Mouse (Mus musculus) brown adipose tissue, adult 24 weeks (tissue): ENCODE results near the gene Wdr5b. TPM values are rescaled to one million over a fixed set of nuclear protein-coding genes. Genes with fewer than 3 reads are reported as not detected.
A peak's percentile ranks its signal among the peaks of the same experiment; 100 is the strongest.
"Not testable (repeated sequence)": the region's sequence is repeated elsewhere in the genome, so short reads cannot be mapped to it uniquely, and the experiment has no call there.

ENCODE experiments used
- H3K27ac ChIP-seq: fragments of 200-500 bp; replicated peaks from 2 replicates; pipeline ENCODE4 v1.5.1; 2012; ENCODE audit warnings: low read depth, mild to moderate bottlenecking, low read length
- H3K4me1 ChIP-seq: fragments of 200-500 bp; 2 replicates; pipeline ENCODE4 v1.6.1; 2012; ENCODE audit warnings: low read length, mixed read lengths; ENCODE audit not compliant: control insufficient read depth, insufficient read depth, insufficient read length
- H3K4me3 ChIP-seq: fragments of 200-500 bp; 2 replicates; pipeline ENCODE4 v1.5.1; 2012; ENCODE audit warnings: low read depth, mild to moderate bottlenecking, low read length, moderate library complexity; ENCODE audit not compliant: insufficient read depth
- polyA plus RNA-seq: library from polyadenylated mRNA; stranded (reverse); fragments of >200 nt; gene quantifications from 2 replicates; pipeline ENCODE4 v1.2.4, GENCODE M21; 2012; ENCODE audit not compliant: missing spikeins, insufficient read depth, insufficient read length

Gene Wdr5b
- polyA plus RNA-seq, 1 experiment: 3.3 TPM

DNA sequence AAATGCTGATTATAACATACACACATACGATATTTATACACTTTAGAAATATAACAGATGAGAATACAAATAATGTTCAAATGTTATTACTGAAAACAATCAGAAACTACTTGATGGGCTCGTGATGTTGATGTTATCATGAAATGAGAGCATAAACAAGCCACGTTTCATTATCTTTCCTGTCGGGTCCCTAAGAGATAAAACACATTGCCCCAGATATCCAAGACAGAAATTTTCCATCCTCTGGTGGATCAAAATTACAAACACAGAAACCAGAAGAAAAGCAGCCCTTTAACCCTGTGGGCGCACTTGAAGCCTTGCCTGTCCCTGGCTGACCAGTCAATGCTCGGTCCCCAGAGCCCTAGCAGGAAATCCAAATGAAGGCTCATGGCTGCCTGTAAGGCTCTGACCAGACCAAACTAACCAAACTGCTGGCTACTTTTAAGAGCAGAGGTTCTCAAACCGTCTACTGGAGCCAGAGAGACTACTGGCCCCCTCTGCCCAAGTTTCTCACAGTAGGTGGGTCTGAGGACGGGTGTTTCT, 17.0 kb downstream of the Wdr5b start:
- peak overlapping the region; percentile 57 for H3K27ac ChIP-seq
- H3K4me1 ChIP-seq: peaks cover 4% of the 10 kb centered on the region; the same call in 1 of the 2 replicates
- H3K4me3 ChIP-seq: no peak overlapping the region

DNA sequence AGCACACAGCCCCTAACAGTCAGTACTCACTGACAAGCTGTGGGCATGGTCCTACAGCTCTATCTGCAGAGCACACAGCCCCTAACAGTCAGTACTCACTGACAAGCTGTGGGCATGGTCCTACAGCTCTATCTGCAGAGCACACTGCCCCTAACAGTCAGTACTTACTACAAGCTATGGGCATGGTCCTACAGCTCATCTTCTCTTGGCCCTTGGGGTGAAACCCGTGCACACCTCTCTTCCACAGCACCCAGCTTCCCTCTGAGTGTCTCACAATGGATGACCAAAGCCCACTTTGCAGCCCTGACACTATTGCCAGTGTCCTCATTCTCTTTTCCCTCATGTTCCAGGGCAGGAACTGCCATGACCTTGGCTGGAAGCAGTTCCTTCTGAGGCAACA, 21.5 kb downstream of the Wdr5b start:
- not testable (repeated sequence) for H3K27ac ChIP-seq, H3K4me1 ChIP-seq, H3K4me3 ChIP-seq

DNA sequence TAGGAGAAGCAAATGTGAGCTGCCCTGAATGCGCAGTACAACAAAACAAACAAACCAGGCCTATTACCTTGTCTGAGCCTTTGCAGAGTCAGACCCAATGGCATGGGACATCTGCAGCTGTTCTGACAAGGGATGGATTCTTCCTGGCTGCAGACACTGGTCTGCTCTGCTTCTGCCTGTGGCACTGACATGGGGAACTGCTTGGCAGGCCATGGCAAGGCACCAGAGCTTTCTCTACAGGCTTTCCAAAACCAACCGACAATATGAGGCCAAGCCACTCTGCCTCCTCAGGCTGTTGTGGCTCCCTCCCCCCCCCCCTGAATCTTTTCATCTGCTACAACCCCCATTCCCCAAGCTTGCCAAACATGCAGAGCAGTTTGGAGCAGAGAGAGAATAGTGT, 22.3 kb downstream of the Wdr5b start:
- no peak overlapping the region for H3K4me3 ChIP-seq
- H3K4me1 ChIP-seq: peaks cover 8% of the 10 kb centered on the region; the same call in 1 of the 2 replicates
- peak overlapping the region; percentile 60 for H3K27ac ChIP-seq

DNA sequence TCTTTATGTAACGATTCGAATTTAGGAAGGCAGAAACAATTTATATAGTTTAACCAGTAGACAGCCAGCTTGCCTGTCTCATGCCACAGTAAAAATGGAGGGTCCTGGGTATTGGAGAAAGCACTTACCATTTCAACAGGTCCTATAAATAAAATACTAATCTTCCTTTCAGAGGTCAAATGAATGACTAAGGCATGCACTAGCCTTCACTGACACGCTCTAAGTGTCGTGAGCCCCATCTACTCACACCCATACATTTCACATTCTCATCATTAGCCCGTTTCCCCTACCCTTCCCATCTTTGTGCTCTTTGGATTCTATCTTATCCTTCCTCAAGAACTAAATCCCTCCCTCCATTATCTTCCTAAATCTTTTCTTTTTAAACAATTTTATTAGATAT, 23.9 kb downstream of the Wdr5b start:
- Histone ChIP-seq H3K4me1 (peaks cover 6% of the 10 kb centered on the region; the same call in 1 of the 2 replicates), H3K4me3 (no peak overlapping the region), H3K27ac (no peak overlapping the region)

DNA sequence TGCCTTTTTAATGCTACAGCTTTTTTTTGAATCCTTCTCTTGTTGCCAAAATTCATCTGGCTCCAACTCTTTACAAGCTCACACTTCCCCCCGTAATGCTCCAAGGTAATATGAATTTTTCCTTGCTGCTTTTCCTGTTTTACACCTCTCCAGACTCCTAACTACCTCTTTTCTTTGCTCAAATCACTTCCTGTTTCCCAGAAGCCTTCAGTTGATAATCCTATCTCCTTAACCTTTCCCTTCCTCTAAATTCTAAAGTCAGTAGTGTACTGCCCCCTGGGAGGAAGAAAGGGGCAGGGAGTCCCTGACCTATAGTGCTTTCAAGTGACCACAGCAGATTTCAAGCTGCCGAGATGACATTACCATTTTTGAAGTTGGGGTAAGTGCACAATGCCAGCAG, 26.7 kb downstream of the Wdr5b start:
- Histone ChIP-seq H3K4me3 (no peak overlapping the region), H3K27ac (no peak overlapping the region), H3K4me1 (peaks cover 6% of the 10 kb centered on the region; the same call in 1 of the 2 replicates)

DNA sequence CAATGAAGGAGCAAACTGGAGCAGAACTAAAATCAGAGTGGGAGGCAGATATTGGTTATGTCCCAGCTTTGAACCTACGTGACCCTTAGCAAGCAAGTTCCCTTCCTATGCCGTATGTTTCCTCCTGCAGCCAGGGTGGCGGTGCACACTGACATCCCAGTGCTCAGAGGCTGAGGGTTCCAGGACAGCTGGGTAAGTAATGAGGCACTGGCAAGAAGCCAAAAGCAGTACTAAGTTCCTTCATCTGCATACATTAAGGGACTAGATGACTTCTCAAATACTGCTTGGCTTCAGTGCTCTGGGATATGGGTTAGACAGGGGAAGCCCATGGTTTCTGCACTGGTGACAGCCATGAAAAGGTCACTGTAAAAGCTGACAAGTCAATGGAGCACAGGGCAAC, 27.4 kb downstream of the Wdr5b start:
- peaks cover 6% of the 10 kb centered on the region; the same call in 1 of the 2 replicates for H3K4me1 ChIP-seq
- no peak overlapping the region for H3K4me3 ChIP-seq
- no peak overlapping the region for H3K27ac ChIP-seq

DNA sequence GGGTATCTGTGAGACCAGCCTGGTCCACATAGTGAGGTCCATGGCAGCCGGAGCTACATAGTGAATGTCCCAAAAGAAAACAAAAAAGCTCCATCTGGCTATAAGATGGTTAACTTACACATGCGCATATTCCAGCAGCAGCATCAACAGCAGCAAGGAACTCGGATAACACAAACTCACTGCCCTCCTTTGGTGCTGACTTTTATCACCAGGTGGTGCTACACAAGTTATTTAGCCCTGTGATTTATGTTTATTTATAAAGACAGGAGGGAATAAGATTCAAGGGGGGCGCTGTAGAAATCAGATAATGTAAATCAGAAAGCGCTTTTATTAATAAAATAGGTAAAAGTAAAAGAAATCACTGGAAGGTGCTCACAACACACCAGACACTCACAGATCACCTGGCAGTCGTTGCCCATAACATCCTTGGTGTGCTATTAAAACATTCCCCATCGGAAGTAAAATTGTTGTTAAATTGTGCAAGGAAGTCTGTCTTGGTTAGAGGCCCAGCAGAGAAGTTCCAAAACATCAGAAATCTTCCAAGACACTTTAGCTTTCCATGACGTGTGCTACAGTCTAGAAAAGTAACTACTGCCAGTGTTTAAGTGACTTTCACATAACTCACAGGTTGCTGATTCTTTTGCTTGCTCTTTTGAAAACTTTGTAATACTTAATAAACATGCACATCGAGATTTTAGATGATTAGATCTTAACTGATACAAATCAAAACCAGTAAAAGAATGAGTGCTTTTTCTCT, 29.0 kb downstream of the Wdr5b start:
- peak overlapping the region; percentile 31; the same call in 1 of the 2 replicates for H3K4me3 ChIP-seq
- peaks cover 4% of the 10 kb centered on the region; the same call in 1 of the 2 replicates for H3K4me1 ChIP-seq
- no peak overlapping the region for H3K27ac ChIP-seq

DNA sequence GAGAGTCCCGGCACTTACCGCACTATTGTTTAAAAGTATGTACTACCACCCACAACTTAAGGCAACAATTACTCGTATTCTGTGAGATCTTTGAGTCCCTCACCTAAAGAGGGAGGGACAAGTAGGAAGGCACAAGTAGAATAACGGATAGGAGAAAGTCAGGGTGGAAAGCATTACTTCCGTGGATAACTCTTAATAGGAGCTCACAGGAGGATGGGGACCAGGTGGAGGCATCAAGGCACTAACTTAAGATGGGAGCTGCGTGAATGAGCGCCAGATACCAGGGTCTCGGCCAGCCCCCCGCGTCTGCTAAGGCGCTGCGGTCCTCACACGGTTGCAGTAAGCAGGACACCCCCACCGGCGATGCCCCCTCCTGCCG, 30.1 kb downstream of the Wdr5b start:
- Histone ChIP-seq H3K4me3 (peak overlapping the region; percentile 86), H3K27ac (peak overlapping the region; percentile 76), H3K4me1 (peaks cover 4% of the 10 kb centered on the region; the same call in 1 of the 2 replicates)

DNA sequence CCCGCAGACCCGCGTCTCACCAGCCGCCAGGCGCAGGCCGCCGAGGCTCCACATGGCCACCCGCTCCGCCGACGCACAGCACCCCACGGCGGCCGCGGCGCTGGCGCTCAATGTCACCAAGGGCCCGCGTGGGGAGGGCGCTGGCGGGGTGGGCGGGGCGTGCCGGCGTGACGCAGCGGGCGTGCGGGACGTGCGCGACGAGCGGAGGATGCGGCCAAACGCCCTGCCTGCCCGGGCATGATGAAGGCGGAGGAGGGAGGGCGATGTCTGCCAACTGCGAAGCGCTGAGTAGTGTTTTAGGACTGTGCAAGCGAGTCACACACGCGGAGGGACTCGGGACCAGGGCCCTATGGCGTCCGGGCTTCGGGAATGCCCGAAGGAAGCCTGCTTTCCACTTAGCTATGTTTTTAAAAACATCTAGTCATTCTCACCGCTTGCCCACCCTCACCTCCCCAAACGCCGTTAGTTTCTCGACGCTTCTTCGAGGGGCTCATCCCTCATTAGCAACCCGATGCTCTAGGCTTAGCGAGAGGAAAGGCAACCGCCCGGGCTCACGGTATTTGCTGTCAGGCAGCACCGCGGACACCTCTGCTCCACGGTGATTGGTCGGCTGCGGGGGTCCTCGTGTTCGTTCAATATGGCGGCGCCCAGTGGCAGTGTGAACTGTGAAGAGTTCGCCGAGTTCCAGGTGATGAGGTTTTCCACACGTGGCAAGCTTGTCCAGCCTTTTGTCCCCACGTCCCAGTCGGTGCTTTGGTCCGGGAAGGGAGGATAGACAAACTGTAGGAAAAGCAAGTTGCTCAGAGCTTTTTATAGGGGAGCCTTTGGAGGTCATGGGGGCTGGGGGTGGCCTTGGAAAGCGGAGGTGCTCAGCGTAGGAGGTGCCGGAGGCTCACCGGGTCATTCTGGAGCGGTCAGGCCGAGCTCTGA, 30.7 kb downstream of the Wdr5b start, which contains the start of the genes Fam162a and Ccdc58:
Gene Fam162a (minus strand): TSS at position 145 of the 930 bp plus-strand sequence.
Gene Ccdc58 (plus strand): TSS at position 236 of the 930 bp plus-strand sequence.
- Histone ChIP-seq H3K27ac (peak within 1 kb of the TSS; percentile 99), H3K4me1 (peaks cover 4% of the 10 kb centered on the region; the same call in 1 of the 2 replicates), H3K4me3 (peak within 1 kb of the TSS; percentile 86)

DNA sequence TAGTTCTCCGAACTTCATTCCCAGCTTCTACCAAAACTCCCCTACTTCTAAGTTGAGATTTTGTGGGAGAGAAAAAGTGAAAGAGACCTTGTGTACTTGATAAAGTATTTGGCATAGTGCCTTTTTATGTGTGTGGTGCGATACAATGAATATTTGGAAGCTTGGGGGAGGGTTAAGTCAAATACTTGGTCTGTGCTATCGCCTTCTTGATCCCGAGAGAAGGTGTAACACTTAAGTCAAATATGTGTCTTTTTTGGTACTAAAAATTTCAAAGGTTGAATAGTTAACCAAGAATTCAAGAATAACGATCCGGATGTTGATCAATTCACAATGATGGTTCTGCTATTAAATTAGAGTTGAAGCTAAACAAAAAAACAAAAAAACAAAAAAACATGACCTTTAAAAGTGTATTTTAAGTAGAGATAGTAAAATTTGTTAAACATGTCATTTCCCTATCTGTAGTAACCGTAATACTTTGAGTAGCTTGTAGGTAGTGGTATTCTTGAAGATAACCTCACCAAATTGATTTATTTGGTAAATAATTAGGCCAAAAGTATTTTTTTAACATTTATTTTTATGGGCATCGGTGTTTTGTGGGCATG, 31.5 kb downstream of the Wdr5b start:
- Histone ChIP-seq H3K4me1 (peaks cover 4% of the 10 kb centered on the region; the same call in 1 of the 2 replicates), H3K27ac (peak overlapping the region; percentile 99), H3K4me3 (peak overlapping the region; percentile 86)

DNA sequence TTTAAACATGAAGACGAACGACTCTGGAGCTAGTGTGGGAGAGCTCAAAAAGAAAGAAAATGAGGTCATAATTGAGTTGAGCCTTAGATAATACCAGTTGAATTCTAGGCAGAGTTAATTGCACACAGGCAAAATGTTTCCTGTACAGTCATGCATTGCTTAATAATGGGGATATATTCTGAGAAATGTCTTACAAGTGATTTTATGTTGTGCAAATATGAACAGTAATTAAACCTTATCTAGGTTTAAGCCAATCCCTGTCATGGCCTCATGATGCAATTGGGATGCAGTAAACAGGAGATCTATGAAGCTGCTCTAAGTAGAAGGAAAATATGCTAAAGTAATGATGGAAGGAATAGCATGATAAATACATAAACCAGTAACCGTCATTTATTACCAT, 33.8 kb downstream of the Wdr5b start:
- no peak overlapping the region for H3K27ac ChIP-seq
- no peaks in the 10 kb centered on the region for H3K4me1 ChIP-seq
- H3K4me3 ChIP-seq: no peak overlapping the region

DNA sequence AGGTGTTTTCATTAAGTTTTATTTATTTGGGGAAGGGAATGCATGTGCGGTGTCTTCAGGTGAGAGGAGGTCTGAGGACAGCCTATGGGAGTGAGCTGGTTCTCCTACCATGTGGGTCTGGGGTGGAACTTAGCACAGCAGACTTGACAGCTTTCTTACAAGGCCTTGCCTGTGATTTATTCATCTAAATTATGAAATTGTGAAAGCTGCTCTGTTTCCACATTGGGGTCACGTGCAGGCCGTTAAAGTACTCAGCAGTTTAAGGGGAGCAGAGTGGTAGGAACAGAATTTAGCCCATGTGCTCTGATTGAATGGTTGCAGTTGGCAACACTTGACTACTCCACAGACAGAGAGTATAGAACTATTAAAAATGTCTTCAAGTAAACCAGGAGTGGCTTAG, 38.9 kb downstream of the Wdr5b start:
- no peaks in the 10 kb centered on the region for H3K4me1 ChIP-seq
- H3K27ac ChIP-seq: no peak overlapping the region
- no peak overlapping the region for H3K4me3 ChIP-seq

DNA sequence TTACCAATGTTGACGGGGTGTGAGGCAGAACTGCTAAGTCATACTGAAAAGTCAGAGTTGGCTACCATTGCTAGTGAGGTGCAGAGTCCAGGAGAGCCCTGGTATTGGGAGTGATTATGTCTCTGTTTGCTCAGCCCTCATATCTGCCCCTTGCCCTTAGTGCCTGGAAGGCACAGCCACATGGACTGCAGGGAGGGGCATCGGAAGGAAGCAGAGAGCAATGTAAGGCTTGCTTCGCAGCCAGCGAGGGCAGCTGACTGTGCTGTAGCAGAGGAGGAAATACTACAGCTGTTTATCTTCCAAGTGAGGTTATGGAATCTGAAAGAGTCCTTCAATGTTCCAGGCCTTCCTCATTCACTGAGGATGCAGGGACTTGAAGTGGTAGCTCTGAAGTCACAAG, 46.9 kb downstream of the Wdr5b start:
- H3K27ac ChIP-seq: no peak overlapping the region
- no peak overlapping the region for H3K4me3 ChIP-seq
- no peaks in the 10 kb centered on the region for H3K4me1 ChIP-seq

DNA sequence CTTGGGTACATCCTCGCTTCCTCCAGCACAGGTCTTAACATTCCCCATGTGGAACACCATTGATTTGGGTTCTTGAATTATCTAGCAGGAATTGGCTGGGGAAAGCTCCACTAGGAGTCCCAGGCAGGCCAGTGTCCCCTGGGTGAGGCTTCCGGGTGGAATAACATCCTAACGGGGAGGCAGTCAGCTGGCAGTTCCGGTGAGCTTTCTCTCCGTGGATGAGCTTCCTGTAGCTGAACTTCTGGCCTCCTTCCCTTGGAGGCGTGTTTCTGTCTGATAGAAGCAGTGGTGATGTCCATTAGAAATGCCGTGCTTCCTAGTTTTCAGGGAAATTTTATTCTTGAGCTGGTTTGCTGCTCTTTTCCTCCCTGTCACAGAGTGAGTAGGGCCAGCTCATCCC, 48.1 kb downstream of the Wdr5b start:
- no peak overlapping the region for H3K4me3 ChIP-seq
- H3K27ac ChIP-seq: no peak overlapping the region

More for the DNA sequence above, 48.1 kb downstream of the Wdr5b start:
- H3K4me1 ChIP-seq: no peaks in the 10 kb centered on the region
